Mouse (Mus musculus) kidney, postnatal 36 days (tissue): ENCODE measurements around the gene Clic4.
A peak's percentile ranks its signal among the peaks of the same experiment; 100 is the strongest.

Source experiments
- DNase-seq, 2 experiments: peaks; one replicate each; pipeline ENCODE4 v3.0.0; 2021 to 2022; ENCODE audit warnings: mixed read lengths in 2 of 2

The Clic4 gene

DNA sequence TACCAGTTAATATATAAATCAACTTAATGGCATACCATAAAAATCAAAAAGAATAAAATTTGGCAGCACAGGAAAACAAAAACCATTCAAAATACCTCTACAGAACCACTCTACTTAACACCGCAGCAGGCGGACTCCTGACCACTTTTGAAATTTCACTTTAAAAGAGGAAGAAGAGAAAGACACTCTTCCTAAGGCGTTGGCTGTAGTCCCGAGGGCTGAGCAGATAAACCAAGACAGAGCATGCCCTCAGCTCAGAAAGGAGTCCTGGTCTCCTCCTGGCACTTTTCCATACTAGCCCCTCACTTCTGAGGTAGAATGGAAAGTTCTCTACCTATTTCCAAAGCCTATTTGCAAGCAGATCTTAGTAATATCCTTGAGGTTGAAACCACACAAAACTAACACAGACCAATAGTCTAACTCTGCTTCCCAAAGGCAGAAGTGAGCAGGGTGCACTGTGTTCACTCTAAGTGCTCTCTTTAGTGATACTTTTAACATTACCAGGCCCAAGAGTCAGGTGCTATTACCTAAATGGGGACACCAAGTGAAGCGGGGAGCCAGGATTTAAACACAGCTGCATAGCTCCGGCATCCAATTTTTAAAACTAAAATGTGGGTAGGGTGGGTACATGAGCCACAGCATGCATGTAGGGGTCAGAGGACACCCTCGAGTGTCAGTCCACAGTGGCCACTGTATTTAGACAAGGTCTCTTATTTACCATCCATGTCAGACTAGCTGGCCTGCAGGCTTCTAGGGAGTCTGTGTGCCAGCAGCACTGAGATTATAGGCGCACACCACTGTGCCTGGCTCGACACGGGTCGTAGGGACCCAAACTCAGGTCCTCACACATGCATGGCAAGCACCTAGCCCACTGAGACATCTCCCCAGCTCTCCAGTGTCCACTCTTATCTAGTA lies 15.8 kb downstream of the Clic4 start:
- peak in 1 of 2 experiments; percentile 32 for DNase-seq

DNA sequence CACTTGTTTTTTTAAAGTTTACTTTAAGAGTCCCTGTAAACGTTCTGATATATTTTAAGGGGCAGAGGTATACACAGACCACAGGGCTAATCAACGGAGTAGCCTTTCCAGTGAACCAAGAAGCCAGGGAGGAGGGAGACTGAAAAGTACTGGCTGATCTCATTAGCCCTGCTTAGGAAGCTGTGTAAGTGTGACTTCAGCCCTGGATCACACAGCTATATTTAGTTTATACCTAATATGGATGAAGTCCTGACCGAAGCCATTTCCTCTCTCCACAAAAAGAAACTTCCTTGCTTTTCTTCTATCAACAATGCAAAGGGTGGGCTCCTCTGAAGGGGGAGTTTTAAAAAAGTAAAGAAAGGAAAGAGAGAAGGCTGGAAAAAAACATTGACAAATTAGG lies 17.8 kb downstream of the Clic4 start:
- peak; percentile 26 to 66 for DNase-seq

DNA sequence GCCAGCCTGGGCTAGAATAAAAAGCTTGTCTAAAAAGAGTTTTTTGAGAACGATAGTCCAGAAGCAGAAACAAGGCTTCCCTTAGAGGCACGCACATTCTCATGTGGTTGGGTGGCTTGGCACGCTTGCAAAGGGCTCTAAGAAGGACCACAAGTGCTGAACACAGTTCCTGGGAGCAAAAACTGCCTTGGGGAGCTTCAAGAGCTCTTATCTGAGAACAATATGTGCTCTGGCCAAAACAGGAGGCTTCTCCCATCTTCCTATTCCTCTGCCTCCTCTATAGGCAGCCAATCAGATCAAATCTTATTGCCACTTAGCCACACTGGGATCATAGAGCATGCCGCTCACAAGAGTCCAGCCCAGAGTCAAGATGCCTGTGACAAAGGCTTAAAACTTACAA lies 18.3 kb downstream of the Clic4 start:
- peak in 1 of 2 experiments; percentile 41 for DNase-seq

DNA sequence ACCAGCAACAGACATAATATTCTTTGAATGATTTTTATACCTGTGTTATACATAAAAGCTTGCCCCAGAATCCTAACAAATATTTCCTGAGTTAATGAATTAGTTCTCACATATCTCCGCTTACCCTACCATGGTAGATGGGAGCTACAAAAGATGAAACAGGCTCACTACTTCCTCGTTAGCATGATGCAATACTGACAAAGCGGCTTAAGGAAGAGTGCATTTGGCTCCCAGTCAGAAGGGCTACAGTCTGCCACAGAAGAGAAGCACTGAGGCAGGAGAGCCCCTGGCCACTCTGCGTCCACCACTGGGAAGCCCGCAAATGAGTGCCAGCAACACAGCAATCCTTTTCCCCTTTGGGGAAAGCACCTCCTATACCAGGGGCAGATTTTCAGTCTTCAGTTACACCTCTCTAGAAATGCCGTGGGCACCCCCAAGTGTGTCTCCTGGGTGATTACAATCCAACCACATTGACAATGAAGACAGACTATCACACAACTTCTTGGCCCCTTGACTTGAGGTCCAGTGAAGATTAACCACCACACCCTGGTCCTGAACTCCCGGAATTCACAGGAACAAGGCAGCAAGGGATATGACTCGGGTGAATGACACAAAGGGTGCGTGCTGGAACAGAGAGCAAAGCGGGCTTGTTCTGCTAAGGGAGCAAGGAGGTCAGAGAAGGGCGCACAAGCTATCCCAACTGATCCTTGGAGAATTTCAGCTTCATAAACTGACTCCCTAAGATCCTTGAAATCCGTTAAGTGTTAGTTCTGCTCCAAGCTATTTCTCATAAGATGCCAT lies 19.2 kb downstream of the Clic4 start:
- DNase-seq: peak; percentile 62 to 64

DNA sequence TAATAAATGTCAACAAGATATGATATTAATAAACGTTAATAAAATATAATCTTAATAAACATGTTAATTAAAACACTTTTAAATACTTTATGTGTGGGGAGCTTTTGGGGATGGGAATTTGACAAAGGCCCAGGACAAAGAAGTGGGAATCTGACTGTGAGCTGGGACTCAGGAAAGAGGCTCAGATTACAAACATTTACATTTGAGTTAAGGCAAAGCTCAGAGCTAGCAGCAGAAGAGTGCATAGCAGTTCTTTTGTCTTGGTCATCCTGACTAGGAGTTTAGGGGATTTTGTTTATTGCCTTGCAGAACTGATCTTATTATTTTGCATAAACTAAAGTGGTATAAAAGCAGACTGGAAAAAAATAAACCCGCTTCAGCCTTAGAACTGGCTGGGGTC lies 20.8 kb downstream of the Clic4 start:
- no peak for DNase-seq

DNA sequence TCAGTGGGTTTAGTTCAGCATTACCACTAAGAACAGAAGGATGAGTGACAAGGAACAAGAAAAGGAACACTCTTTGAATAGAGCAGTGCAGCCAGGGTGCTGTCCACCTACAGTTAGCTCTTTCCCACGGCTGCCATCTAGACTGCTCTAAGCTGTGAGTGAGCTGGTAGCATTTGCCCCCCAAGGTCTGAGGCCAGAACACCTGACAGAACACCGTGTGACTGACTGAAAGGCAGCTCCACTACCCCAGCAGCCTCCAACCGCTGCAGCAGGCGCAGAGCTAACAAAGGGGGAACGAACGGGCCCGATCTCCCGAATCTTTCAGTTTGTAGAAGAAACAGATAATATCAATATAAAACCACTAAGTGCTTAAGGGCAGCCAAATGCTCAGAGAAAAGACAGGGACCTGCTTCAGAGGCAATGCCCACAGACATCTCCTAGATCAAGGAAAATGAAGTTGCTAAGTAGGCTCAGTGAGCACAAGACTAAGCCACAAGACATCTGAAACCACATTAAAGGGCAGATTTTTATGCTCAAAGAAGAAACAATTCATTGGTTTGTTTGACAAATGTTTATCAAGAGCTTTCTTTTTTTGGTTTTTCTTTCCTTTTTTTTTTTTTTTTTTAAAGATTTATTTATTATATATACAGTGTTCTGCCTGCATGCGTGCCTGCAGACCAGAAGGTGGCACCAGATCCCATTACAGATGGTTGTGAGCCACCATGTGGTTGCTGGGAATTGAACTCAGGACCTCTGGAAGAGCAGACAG lies 24.2 kb downstream of the Clic4 start:
- DNase-seq: peak; percentile 54 to 56

DNA sequence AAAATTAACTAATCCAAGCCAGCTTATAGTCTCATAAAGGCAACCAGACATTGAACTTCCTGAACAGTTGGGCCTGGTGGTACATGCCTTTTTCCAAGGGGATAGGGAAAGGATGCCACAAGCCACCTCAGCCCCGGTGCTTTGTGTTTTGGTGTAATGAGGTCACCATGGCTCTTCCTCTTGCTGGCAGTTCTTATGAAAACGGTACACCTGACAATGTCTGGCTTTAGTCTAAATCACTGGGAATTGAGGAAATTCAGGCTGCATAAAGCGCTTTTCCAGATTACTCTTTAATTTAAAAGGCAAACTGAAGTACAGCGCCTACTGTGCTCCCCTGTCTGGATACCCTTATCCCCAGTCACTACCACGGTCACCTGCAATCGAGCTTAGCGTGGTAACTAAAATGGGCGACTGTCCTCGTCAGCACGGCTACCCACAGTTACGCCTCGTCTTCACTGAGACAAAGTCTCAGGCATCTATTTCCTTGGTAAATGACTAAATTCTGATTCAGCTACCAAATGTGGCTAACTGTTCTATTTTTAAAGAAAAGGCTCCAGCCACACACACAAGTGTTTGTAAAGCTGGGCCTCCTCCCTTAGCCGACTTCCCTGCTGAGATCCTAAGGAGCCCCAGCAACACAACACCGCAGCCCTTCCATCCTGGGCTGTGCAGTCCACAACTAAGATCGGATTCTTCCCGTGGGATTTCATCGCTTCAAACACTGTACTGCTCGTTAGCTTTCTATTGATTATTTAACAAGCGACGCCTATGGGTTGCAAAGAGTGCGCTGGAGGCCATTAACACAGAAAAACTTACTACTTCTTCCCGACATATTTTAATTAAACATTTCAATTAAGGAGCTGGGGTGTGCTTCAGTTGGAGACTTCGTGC lies 25.5 kb downstream of the Clic4 start:
- DNase-seq: no peak

DNA sequence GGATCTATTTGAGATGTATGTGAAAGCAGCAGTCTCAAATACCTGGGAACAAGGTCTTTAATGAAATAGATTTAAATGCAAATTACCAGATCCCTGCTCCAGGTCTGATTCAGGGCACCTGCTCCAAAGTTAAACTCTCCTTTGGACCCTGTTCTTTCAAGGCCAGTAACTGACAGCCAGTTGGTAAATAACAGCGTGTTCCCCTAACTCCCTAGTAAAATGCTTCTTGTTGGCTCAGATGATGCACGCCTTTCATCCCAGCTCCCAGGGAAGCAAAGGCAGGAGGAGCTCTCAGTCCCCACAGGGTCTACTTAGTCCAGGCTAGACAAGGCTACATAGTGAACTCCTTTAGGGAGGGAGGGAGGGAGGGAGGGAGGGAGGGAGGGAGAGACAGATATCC lies 26.2 kb downstream of the Clic4 start:
- peak; percentile 49 to 69 for DNase-seq

DNA sequence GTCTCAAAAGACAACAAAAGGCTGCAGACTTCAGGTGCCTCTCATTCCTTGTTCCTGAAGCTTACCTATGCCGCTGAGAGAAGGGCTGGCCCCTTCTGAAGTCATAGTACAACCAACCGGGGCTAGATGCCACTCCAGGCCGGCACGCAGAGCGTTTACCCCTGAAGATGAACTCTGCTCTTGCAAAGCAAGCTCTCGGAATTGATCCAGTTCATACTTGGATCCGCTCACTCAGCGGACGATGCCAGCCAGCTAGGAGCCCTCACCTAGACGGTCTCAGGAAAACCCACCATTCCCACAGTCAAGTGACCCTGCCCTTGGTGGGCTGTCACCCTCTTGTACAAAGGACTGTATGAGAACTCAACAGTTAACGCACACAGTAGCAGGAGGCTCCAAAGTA lies 26.8 kb downstream of the Clic4 start:
- peak; percentile 77 to 86 for DNase-seq

DNA sequence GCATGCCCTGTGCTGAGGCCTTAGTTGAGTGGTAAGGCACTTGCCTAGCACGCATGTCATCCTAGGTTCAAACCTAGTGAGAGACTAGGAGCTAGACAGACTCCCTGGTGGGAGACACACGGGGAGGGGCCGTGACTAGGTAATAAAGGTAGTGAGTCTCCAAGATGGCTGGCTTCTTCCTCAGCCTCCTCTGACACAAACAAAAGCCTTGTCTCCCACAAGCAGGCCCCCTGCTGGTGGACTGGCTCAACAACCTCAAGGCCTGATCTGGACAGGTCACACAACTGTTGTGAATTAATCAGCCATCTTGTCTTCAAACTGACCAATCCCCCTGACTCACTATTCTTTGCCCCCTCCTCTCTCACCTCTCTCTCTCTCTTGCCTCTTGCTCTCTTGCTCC lies 28.3 kb downstream of the Clic4 start:
- peak in 1 of 2 experiments; percentile 80 for DNase-seq

DNA sequence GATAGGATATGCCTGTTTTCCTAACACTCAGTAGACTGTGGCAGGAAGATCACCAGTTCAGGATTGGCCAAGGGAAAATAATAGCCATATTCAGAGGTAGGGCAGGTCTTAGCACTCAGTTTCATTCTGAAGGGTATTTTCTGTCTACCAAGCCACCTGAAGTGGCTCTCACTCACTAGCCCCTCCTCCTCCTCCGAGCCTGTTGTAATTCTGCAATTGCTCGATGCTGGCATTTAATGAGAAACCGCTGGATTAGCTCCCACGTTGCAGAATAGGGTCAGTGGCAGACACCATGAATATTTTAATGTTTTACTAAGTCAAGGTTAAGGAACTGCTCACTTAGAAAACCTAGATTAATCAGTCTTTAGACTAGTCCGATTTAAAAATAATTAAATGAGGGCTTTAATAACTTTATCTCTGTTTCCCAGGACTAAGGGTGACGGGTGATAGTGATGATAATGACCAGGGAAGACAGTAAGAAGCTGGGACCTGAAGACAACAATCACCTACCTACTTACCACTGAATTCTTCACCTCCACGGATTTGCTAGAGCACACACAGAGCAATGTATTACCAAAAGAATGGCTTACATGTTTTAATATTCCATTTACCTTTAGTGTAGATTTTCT lies 29.6 kb downstream of the Clic4 start:
- peak; percentile 80 to 90 for DNase-seq

DNA sequence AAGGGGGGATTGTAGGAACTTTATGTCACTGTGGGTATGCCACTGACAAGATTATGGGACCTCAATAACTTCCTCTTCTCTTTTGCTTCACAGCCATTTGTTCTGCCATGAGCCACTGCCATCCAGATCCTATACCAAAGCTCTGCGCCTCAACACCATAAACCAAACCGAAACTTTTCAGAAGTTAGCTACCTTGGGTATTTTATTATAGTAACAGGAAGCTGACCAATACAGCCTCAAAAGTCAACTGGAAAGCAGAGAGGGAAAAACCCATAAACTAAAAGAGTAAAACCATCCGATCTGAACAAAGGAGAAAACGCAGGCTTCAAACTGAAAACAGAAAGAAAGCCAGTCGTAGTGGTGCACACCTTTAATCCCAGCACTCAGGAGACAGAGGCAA lies 30.2 kb downstream of the Clic4 start:
- DNase-seq: no peak

DNA sequence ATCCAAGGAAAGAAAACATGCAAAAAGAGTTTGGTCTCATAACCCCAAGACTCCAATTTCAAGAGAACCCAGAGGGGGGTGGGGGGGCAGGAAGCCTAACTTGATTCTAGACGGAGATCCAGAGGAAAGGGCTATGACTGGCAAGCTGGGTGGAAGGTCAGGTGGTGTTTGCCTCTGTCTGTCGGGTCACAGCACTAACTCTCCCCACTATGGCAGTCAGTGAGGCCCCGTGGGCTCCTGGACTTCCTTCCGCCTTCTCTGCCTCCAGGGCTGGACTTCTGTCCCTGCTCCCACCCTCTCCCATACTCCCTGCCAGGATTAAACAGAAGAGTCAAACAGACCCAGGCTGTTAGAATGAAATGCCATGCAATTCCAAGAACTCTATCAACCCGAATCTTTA lies 30.9 kb downstream of the Clic4 start:
- peak; percentile 55 to 63 for DNase-seq

DNA sequence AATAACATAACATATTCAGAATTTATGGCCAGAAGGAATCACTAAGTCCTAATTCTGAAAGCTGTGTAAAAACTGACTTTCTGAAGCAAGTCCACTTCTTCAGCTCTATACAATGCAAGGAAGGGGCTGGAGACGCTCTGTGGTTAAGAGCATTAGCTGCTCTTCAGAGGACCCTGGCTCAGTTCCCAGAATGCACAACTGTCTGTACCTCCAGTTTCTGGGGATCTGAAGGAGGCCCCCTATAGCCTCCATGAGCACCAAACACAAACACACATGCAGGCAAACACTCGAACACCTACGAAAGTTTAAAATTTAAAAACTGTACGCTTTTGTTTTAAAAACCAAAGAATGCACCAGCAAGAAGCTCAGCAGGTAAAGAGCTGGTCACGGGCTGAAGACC lies 31.5 kb downstream of the Clic4 start:
- DNase-seq: peak in 1 of 2 experiments; percentile 55

DNA sequence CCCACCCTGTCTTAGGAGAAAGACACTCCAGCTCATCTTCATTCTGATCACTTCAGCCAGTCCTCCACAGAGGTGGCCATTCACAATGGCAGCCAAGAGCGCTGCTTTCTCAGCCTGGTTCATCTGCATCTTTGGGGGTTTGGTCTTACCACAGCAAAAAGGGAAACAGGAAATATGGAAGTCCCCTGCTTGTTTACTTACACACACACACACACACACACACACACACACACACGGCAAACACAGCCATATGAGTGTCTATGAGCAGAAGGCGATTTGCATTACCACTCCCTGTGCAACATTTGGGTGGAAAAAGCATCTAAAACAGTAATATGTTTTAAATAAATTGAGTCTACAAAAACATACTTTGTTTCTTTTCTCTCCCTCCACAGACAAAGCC lies 32.3 kb downstream of the Clic4 start:
- DNase-seq: no peak

DNA sequence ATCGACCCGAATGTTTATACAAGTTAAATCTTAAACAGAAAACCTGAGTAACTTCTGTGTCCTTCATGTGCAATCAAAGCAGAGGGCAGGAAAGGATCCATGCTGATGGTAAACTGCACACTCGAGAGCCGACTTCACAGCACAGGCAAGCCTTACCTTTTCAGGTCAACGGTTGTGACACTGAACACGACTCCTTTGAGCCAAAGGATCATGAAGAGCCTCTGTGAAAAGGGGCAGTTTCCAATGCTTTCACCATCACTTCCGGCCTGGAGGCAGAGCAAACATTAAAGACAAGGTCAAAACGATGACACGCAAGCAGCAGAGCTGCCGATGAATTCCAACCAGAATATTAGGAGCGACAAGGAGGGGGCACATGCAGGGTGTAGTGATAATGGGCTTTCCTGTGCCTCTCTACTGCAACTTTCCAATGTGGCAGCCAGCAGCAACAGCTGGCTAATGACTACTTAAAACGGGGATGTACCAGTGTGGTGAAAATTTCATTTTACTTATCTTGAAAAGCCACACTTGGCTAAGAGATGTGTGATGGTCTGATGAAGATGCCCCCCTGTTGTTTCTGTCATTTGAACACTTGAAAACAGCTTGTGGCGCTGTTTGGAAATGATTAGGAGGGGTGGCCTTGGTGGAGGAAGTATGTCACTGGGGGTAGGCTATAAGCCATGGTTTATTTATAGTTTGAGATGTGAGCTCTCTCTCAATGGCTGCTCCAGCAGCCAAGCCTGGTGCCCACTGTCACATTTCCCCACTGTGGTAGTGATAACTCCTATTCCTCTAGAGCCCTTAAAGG lies 33.7 kb downstream of the Clic4 start:
- no peak for DNase-seq

DNA sequence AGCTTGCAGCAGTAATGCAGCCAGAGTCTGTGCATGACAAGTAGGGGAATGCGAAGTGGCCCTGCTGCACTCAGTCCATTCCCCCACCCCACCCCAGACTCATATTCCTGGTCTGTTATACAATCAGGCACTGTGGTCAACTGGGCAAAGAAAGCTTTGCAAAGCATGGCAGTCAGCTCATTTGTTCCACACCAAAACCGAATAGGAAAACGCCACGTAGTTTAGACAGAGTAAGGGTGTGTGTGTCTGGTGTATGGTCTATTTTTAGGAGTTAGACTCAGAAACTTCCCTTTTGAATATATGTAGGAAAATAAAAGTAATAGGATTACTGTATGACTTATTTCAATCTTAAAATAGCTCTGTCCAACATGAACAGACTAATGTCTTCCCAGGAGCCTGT lies 36.0 kb downstream of the Clic4 start:
- DNase-seq: no peak

DNA sequence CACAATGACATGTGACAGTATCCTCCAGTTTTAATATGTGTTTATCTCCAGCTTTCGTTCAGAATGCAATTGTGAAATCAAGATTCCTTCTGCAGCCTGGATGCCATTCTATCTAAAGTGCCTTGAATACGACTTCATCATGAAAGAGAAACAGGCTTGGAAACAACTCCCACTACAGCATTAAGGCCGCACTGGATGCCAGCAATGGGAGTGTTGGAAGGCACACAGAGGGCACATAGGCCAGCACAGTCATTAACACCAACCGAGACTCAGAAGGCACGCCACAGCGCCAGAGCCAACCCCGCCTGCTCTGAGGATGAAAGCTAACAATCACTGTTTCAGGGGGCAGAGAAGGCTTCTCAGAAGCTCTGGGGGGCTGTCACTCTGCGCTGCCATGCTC lies 37.1 kb downstream of the Clic4 start:
- no peak for DNase-seq

DNA sequence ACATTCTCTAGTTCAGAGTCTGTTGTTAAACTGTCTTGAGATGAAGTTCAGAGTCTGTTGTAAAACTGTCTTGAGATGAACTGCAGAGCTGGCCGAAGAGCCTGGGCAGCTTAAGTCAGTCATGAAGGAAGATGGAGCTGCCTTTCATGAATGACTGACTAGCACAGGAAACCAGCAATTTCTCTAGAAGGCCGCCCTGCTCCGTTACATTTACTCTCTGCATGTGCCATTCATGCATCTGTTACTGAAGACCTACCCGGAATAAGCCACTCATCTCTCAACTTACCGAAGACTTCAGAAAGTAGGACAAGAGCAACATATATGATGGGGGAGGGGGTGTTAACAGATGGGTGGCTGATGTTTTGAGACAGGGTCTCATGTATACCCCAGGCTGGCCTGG lies 40.1 kb downstream of the Clic4 start:
- no peak for DNase-seq

DNA sequence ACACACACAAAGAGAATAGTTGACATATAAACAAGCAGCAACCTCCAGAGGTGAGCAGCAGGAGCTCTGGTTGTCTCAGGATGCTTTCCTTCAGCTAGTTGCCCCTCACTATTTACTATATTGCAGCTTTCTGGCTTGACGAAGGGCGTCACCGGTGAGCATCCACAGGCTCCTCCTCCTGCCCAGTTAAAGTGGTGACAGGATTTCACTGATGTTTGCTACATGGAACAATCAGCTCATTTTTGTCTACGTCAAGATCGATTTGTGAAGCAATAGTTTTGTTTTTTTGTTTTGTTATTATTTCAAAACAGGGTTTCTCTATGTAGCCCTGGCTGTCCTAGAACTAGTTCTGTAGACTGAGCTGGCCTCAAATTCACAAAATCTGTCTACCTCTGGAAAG lies 41.1 kb downstream of the Clic4 start:
- no peak for DNase-seq

DNA sequence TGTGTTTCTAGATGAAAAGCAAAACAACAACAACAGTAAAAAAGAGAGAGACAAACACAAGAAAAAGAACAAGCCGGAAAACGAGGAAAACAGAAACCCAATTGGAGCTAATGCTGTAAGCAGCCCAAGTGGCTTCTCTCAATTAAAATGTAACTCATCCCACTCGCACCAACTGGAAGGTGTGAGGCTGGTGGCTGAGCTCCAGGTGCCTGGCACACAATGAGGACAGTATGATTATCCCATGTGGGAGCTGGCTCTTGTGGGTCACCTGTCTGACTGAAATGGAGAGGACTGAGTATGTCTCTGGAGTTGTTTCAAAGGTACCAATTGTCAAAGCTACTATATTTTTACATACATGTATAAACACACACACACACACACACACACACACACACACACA lies 41.5 kb downstream of the Clic4 start:
- peak; percentile 67 to 71 for DNase-seq
